Mouse (Mus musculus): ENCODE data around the gene Hoxd10.

DNA sequence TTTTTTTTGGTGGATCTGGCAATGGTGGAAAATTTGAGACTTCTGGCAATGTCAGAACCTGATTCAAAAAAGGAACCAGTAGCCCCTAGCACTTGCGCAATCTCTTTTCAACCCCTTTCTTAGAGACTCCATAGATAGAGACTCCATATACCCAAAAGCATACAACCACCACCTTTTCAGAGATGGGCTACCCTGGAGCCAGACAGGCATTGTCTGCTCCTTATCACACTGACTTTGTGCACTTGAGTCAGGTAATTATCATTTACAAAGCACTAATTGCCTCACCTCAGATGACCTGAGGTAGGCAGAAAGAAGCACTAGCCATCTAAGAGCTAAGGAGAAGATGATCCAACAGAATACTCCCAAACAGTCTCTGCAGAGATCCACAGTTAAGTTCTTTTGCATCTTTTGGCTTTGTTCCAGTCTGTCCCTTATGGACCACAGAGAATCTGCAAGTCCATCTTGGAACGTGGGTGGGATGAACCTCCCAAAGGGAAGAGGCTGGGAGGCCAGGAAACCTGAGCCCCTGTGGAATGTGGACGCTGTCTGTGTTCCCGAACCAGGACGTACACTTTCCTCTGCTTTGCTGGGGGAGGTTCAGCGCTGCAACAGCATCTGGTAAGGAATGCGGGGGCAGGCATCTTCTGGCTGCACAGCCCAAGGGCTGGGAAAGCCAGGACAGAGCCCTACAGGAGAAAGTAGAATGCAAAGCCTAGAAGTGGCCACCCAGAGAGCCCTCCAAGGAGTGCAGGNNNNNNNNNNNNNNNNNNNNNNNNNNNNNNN is 44.5 kb upstream of the Hoxd10 start:
- TF ChIP-seq SIN3A (IDR thresholded peaks at IDR 0.05; ENCODE audit: low read length), result no peak
- no peak for TF ChIP-seq USF2 (conservative IDR thresholded peaks at IDR 0.05; ENCODE audit: low read depth, low read length)
- TF ChIP-seq CTCF (conservative IDR thresholded peaks at IDR 0.05 in 1 of 2, IDR thresholded peaks at IDR 0.05 in 1 of 2; ENCODE audit: low read depth in 2 of 2, low read length in 2 of 2), result no peak
- TF ChIP-seq POLR2A (IDR thresholded peaks at IDR 0.05; ENCODE audit: low read depth, low read length), result no peak
- TF ChIP-seq USF1 (IDR thresholded peaks at IDR 0.05; ENCODE audit: low read depth, low read length), result no peak
